Mouse (Mus musculus) neural tube, embryonic 14.5 days (tissue): ENCODE results near the gene Tmem63c. TPM values are rescaled to one million over a fixed set of nuclear protein-coding genes. Genes with fewer than 3 reads are reported as not detected.

ENCODE experiments used
- ATAC-seq: fragments of 200-750 bp; cut with Nextera tagmentation; 2 replicates; pipeline ENCODE4 v1.8.0; 2017; ENCODE audit warnings: low read depth, mild to moderate bottlenecking, moderate TSS enrichment, moderate library complexity
- H3K27ac ChIP-seq: fragments of 300-500 bp; sonication (generic); 2 replicates; pipeline ENCODE4 v1.5.1; 2014; ENCODE audit warnings: low read depth, mild to moderate bottlenecking, control low read depth, low read length, moderate library complexity, mixed read lengths
- H3K27me3 ChIP-seq: fragments of 300-500 bp; sonication (generic); 2 replicates; pipeline ENCODE4 v1.6.1; 2014; ENCODE audit warnings: low read length; ENCODE audit not compliant: control insufficient read depth, insufficient read depth
- H3K36me3 ChIP-seq: fragments of 300-500 bp; sonication (generic); 2 replicates; pipeline ENCODE4 v1.6.1; 2014; ENCODE audit warnings: low read length, mixed read lengths; ENCODE audit not compliant: control insufficient read depth, insufficient read depth
- H3K4me1 ChIP-seq: fragments of 300-500 bp; sonication (generic); 2 replicates; pipeline ENCODE4 v1.6.1; 2014; ENCODE audit warnings: low read length; ENCODE audit not compliant: control insufficient read depth, insufficient read depth
- H3K4me2 ChIP-seq: fragments of 300-500 bp; sonication (generic); 2 replicates; pipeline ENCODE4 v1.6.1; 2014; ENCODE audit warnings: mild to moderate bottlenecking, low read depth, low read length, control low read depth
- H3K4me3 ChIP-seq: fragments of 300-500 bp; sonication (generic); 2 replicates; pipeline ENCODE4 v1.5.1; 2014; ENCODE audit warnings: low read depth, low read length, control low read depth, mixed read lengths
- H3K9ac ChIP-seq: fragments of 300-500 bp; sonication (generic); replicated peaks from 2 replicates; pipeline ENCODE4 v1.6.1; 2014; ENCODE audit warnings: low read depth, mild to moderate bottlenecking, control low read depth, low read length, mixed read lengths
- H3K9me3 ChIP-seq: fragments of 300-500 bp; sonication (generic); 2 replicates; pipeline ENCODE4 v1.6.1; 2016; ENCODE audit warnings: low read length; ENCODE audit not compliant: control insufficient read depth
- WGBS: fragments of 180-500 bp; shearing (Covaris S2); extraction: QIAGEN DNeasy Blood & Tissue Kit; methylation state at CpG from one replicate; pipeline ENCODE4 v1.1.7; 2014; 5-methylcytosine and 5-hydroxymethylcytosine counted together
- polyA plus RNA-seq: library from polyadenylated mRNA; unstranded; fragments of >200 nt; fragmentation: Nextera tagmentation; extraction: Ambion mirVana; gene quantifications from 2 replicates; pipeline ENCODE4 v1.2.1, GENCODE M21; 2014

The Tmem63c gene
- polyA plus RNA-seq, 1 experiment from 2014 or later: 15.8 TPM

- Histone ChIP-seq H3K9ac (no peak overlapping the region), H3K36me3 (no peaks in the 10 kb centered on the region), H3K27me3 (no peaks in the 10 kb centered on the region), H3K4me1 (no peaks in the 10 kb centered on the region), H3K4me3 (no peak overlapping the region), H3K4me2 (no peak overlapping the region), H3K9me3 (no peaks in the 10 kb centered on the region), H3K27ac (no peak overlapping the region)
- 82% methylated on average over 4 of the region's 4 CpGs for WGBS
- no peak for ATAC-seq
These were observed 68.1 kb downstream of the Tmem63c start for GRCm38 (mm10) chr12:87089255-87089654.

- H3K9ac ChIP-seq: no peak overlapping the region
- no peaks in the 10 kb centered on the region for H3K4me1 ChIP-seq
- H3K4me2 ChIP-seq: no peak overlapping the region
- H3K9me3 ChIP-seq: no peaks in the 10 kb centered on the region
- H3K27ac ChIP-seq: no peak overlapping the region
- WGBS: 93% methylated on average over 2 of the region's 2 CpGs
- H3K27me3 ChIP-seq: no peaks in the 10 kb centered on the region
- H3K4me3 ChIP-seq: no peak overlapping the region
- H3K36me3 ChIP-seq: no peaks in the 10 kb centered on the region
- no peak for ATAC-seq
These were observed 68.6 kb downstream of the Tmem63c start for GRCm38 (mm10) chr12:87089701-87090100.

GRCm38 (mm10) chr12:87091916-87092315, 70.8 kb downstream of the Tmem63c start:
- Histone ChIP-seq H3K27me3 (no peaks in the 10 kb centered on the region), H3K36me3 (no peaks in the 10 kb centered on the region), H3K4me2 (no peak overlapping the region), H3K9ac (no peak overlapping the region), H3K27ac (no peak overlapping the region), H3K4me1 (no peaks in the 10 kb centered on the region), H3K4me3 (no peak overlapping the region), H3K9me3 (no peaks in the 10 kb centered on the region)
- WGBS: 85% methylated on average over 2 of the region's 2 CpGs
- ATAC-seq: no peak

GRCm38 (mm10) chr12:87093249-87093648, 72.1 kb downstream of the Tmem63c start:
- Histone ChIP-seq H3K36me3 (no peaks in the 10 kb centered on the region), H3K27me3 (no peaks in the 10 kb centered on the region), H3K9ac (no peak overlapping the region), H3K9me3 (no peaks in the 10 kb centered on the region), H3K4me1 (no peaks in the 10 kb centered on the region), H3K27ac (no peak overlapping the region), H3K4me2 (no peak overlapping the region), H3K4me3 (no peak overlapping the region)
- WGBS: 87% methylated on average over 4 of the region's 4 CpGs
- no peak for ATAC-seq

- Histone ChIP-seq H3K4me3 (no peak overlapping the region), H3K4me2 (no peak overlapping the region), H3K27ac (no peak overlapping the region), H3K27me3 (no peaks in the 10 kb centered on the region), H3K36me3 (no peaks in the 10 kb centered on the region), H3K9me3 (no peaks in the 10 kb centered on the region), H3K9ac (no peak overlapping the region), H3K4me1 (no peaks in the 10 kb centered on the region)
- no peak for ATAC-seq
- 62% methylated on average over 6 of the region's 6 CpGs for WGBS
These were observed 72.5 kb downstream of the Tmem63c start for GRCm38 (mm10) chr12:87093671-87094070.

- 91% methylated on average over 4 of the region's 4 CpGs for WGBS
- Histone ChIP-seq H3K4me1 (peaks cover 7% of the 10 kb centered on the region; the same call in 1 of the 2 replicates), H3K4me2 (no peak overlapping the region), H3K27ac (no peak overlapping the region), H3K36me3 (no peaks in the 10 kb centered on the region), H3K9me3 (no peaks in the 10 kb centered on the region), H3K9ac (no peak overlapping the region), H3K27me3 (peaks cover 13% of the 10 kb centered on the region), H3K4me3 (no peak overlapping the region)
- no peak for ATAC-seq
These were observed 79.2 kb downstream of the Tmem63c start for GRCm38 (mm10) chr12:87100331-87100730.

- H3K36me3 ChIP-seq: no peaks in the 10 kb centered on the region
- peak within 1 kb of the TSS; percentile 21 for H3K4me3 ChIP-seq
- peaks cover 13% of the 10 kb centered on the region for H3K27me3 ChIP-seq
- WGBS: 3% methylated on average over 32 of the region's 32 CpGs
- H3K9ac ChIP-seq: peak within 1 kb of the TSS; percentile 29
- peaks cover 7% of the 10 kb centered on the region; the same call in 1 of the 2 replicates for H3K4me1 ChIP-seq
- no peaks in the 10 kb centered on the region for H3K9me3 ChIP-seq
- no peak within 1 kb of the TSS for H3K27ac ChIP-seq
- ATAC-seq: peak; percentile 38; the same call in 1 of the 2 replicates
- H3K4me2 ChIP-seq: peak within 1 kb of the TSS; percentile 59
These were observed 81.1 kb downstream of the Tmem63c start, which contains the start of gene Ngb for GRCm38 (mm10) chr12:87102165-87102631. Ngb (minus strand) TSS chr12:87102539.

GRCm38 (mm10) chr12:87103471-87103870, 82.3 kb downstream of the Tmem63c start:
- WGBS: 92% methylated on average over 4 of the region's 4 CpGs

GRCm38 (mm10) chr12:87104796-87105195, 83.7 kb downstream of the Tmem63c start:
- Histone ChIP-seq H3K4me1 (peaks cover 7% of the 10 kb centered on the region; the same call in 1 of the 2 replicates), H3K36me3 (no peaks in the 10 kb centered on the region), H3K9ac (no peak overlapping the region), H3K27me3 (peaks cover 13% of the 10 kb centered on the region), H3K27ac (no peak overlapping the region), H3K9me3 (no peaks in the 10 kb centered on the region), H3K4me2 (no peak overlapping the region), H3K4me3 (no peak overlapping the region)
- 84% methylated on average over 4 of the region's 4 CpGs for WGBS
- ATAC-seq: no peak

More at GRCm38 (mm10) chr12:87103471-87103870, 82.3 kb downstream of the Tmem63c start:
- H3K4me3 ChIP-seq: no peak overlapping the region
- peaks cover 7% of the 10 kb centered on the region; the same call in 1 of the 2 replicates for H3K4me1 ChIP-seq
- H3K27me3 ChIP-seq: peaks cover 13% of the 10 kb centered on the region
- no peak overlapping the region for H3K27ac ChIP-seq
- H3K4me2 ChIP-seq: no peak overlapping the region
- H3K9me3 ChIP-seq: no peaks in the 10 kb centered on the region
- no peak for ATAC-seq
- no peak overlapping the region for H3K9ac ChIP-seq
- H3K36me3 ChIP-seq: no peaks in the 10 kb centered on the region
